Mouse (Mus musculus) adrenal gland, adult 8-10 months (tissue): ENCODE data around the gene Olfr910. TPM values are rescaled to one million over a fixed set of nuclear protein-coding genes. Genes with fewer than 3 reads are reported as not detected.

Source experiments
- DNase-seq: peaks from one replicate; pipeline ENCODE4 v3.0.0; 2022
- total RNA-seq, 4 experiments: library from RNA; stranded (reverse); gene quantifications; 2 replicates each; pipeline ENCODE4 v1.2.4; 2022

The Olfr910 gene
- not detected for total RNA-seq

- DNase-seq, result no peak
Measured at GRCm38 (mm10) chr9:38537549-38537948, at the start of gene Olfr910. TSS of gene Olfr910 (plus strand) at chr9:38537849.

- no peak for DNase-seq
Measured at GRCm38 (mm10) chr9:38495501-38495900, 42.1 kb upstream of the Olfr910 start, which contains the start of gene Olfr907. TSS of gene Olfr907 (plus strand) at chr9:38495801.

- DNase-seq, result no peak
Measured at GRCm38 (mm10) chr9:38512353-38512752, 25.3 kb upstream of the Olfr910 start.

GRCm38 (mm10) chr9:38521280-38521679 is 16.4 kb upstream of the Olfr910 start, which contains the start of gene Olfr911-ps1:
TSS of gene Olfr911-ps1 (plus strand) at chr9:38521580.
- no peak for DNase-seq

GRCm38 (mm10) chr9:38579878-38580277 is 42.2 kb downstream of the Olfr910 start, which contains the start of gene Olfr912:
TSS of gene Olfr912 (plus strand) at chr9:38580178.
- DNase-seq, result no peak

Other genes with a start within 250 kb of the Olfr910 start
- not detected for gene Olfr896-ps1, start 246.7 kb upstream of the Olfr910 start, total RNA-seq
- gene Olfr25, start 208.8 kb upstream of the Olfr910 start, total RNA-seq, result not detected
- not detected for gene Olfr898, start 189.4 kb upstream of the Olfr910 start, total RNA-seq
- gene Olfr250, start 171.0 kb upstream of the Olfr910 start, total RNA-seq, result not detected
- not detected for gene Olfr251, start 160.8 kb upstream of the Olfr910 start, total RNA-seq
- gene Olfr147, start 136.2 kb upstream of the Olfr910 start, total RNA-seq, result not detected
- gene Olfr901, start 108.4 kb upstream of the Olfr910 start, total RNA-seq, result not detected
- gene Olfr902, start 90.2 kb upstream of the Olfr910 start, total RNA-seq, result not detected
- not detected for gene Olfr904, start 74.7 kb upstream of the Olfr910 start, total RNA-seq
- under 1 TPM in 1 of 4 experiments, not detected in 3; 0.06 TPM for gene Olfr905, start 66.7 kb upstream of the Olfr910 start, total RNA-seq
- not detected for gene Olfr906, start 50.8 kb upstream of the Olfr910 start, total RNA-seq
- not detected for gene Olfr907, start 42.0 kb upstream of the Olfr910 start, total RNA-seq
- gene Olfr911-ps1, start 16.3 kb upstream of the Olfr910 start, total RNA-seq, result not detected
- not detected for gene Olfr912, start 42.3 kb downstream of the Olfr910 start, total RNA-seq
- gene Olfr913, start 54.9 kb downstream of the Olfr910 start, total RNA-seq, result not detected
- not detected for gene Olfr914, start 67.3 kb downstream of the Olfr910 start, total RNA-seq
- gene Olfr916, start 122.0 kb downstream of the Olfr910 start, total RNA-seq, result not detected
- not detected for gene Olfr917, start 128.0 kb downstream of the Olfr910 start, total RNA-seq
- not detected for gene Olfr918, start 136.8 kb downstream of the Olfr910 start, total RNA-seq
- not detected for gene Olfr919, start 165.8 kb downstream of the Olfr910 start, total RNA-seq
- gene Vwa5a, start 180.4 kb downstream of the Olfr910 start, total RNA-seq, result 10 to 100 TPM; 50.5 to 75.2 (median 60.9) TPM
- gene Olfr920, start 214.4 kb downstream of the Olfr910 start, total RNA-seq, result under 1 TPM; 0.23 to 0.83 (median 0.51) TPM
- under 1 TPM in 1 of 4 experiments, not detected in 3; 0.05 TPM for gene Olfr921, start 235.2 kb downstream of the Olfr910 start, total RNA-seq